Mouse (Mus musculus) urinary bladder, adult 18-20 months (tissue): ENCODE measurements around the gene Socs2.
A peak's percentile ranks its signal among the peaks of the same experiment; 100 is the strongest.

Experiments used
- DNase-seq, 2 experiments: peaks; one replicate each; pipeline ENCODE4 v3.0.0; 2022; ENCODE audit warnings: low spot score in 2 of 2, mixed read lengths in 2 of 2

The Socs2 gene

DNA sequence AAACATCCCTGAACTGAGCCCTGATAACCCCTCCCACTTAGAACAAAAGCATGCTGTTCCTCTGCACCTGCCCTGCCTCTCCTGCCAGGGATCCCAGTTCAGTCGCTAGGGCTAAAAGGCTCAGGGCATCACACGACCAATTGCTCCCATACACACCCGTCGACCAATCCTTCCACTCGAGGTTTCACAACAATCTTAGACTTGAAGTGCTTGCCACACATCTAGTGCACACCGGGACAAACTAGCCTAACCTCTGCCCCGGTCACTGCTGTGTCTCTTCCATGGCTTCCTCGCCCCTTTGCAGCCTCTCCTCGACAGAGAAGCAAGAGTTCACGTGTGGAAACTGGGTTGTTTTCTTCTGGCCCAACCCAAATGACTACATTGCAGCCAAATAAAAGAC lies 3.3 kb upstream of the Socs2 start:
- no peak for DNase-seq

- DNase-seq, result no peak
Observed at GRCm38 (mm10) chr10:95419726-95420125, 2.7 kb upstream of the Socs2 start.

GRCm38 (mm10) chr10:95418631-95419030 lies 1.7 kb upstream of the Socs2 start:
- DNase-seq, result no peak

- peak; percentile 59 to 66 for DNase-seq
Observed at GRCm38 (mm10) chr10:95417496-95418236, 686 bp upstream of the Socs2 start.

- DNase-seq, result no peak
Observed at GRCm38 (mm10) chr10:95416361-95416684, 657 bp downstream of the Socs2 start.

GRCm38 (mm10) chr10:95415533-95416360 lies 1.2 kb downstream of the Socs2 start:
- peak; percentile 18 to 65 for DNase-seq

- no peak for DNase-seq
Observed at GRCm38 (mm10) chr10:95415159-95415532, 1.8 kb downstream of the Socs2 start.

- DNase-seq, result peak in 1 of 2 experiments; percentile 38
Observed at GRCm38 (mm10) chr10:95414316-95415158, 2.4 kb downstream of the Socs2 start.

DNA sequence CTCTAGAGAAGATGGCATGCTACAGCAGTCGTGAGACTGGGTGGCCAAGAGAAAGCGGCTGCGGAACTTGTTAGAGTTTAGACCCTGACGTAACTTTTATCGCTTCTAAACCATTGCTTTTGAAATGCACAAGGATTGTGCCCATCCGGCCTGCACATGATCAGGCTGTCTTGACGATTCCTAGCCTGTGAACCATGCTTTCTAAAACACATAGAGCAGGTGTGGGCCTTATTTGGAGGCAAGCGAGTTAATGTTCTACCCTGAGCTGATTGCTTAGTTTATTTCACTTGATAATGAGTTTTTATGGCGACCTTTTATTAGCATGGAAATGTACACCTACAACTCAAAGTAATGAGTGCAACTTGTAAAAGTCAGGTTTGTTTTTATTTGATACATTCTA lies 5.8 kb downstream of the Socs2 start:
- DNase-seq, result no peak

DNA sequence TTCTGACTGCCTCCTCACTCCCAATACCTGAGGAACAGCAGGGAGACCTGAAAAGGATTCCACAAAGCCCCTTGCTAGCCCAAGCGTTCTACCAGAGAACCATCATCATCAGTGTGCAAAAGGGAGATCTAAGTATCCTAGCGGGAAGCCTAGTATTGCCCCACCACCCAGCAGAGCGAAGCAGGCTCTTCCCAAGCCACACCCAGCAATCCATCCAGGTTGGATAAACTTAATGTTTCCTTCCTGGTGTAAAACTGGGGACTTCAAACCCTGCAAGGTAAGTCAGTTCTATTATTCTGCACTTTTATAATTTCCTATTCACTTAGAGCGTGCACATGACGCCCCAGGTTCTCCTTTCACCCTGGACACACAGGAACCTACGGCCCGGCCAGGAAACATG lies 6.3 kb downstream of the Socs2 start:
- no peak for DNase-seq

DNA sequence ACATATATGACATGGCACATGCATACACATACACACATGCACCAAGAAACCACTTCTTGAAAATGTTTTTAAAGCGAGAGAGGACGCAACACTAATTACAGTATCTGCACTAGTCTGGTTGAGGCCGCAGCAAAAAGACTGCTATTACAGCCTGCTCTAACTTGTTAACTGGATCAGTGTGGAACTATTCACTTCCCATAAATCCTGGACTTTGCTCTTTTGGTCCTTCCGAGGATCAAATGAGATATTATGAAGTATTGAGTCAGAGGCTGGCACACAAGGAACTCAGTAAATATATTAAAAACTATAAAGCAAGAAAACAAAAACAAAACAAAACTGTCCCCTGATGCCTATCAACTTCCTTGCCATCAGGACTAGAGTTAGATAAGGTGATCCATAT lies 6.8 kb downstream of the Socs2 start:
- no peak for DNase-seq

DNA sequence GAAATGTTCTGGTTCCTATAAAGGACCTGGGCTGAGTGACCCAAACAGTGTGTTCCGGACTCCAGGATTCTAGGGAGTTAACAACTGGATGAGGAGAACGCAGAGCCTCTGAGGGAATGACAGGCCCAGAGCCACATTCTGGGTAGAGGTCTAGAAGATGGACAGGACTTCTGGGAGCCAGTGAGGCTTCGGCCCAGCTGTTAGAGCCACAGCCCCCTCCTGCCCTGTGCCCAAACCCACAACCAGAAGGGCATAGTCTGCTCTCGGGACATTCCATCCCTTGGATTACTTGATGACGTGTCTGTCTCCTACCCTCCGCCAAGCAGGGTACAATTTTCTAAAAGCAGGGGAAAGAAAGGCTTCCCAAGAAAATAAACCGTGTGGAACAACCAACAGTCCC lies 7.8 kb downstream of the Socs2 start:
- no peak for DNase-seq

DNA sequence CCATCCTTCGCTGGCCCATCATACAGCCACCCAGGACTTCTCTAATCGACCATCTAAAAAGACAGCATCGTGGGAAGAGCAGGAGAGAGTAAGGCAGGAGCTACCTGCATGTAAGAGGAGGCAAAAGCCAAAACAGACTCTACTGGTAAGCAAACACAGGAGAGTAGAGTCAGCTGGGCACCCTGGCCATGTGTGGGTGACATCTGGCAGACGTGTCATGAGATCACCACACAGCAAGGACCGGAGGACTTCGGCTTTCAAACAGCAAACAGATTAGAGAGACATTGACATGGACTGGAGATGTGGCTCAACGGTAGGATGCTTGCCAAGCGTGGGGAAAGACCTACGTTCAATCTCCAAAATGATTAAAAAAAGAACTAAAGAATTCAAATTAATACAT lies 8.5 kb downstream of the Socs2 start:
- DNase-seq, result no peak

GRCm38 (mm10) chr10:95407541-95408160 lies 9.3 kb downstream of the Socs2 start:
- DNase-seq, result no peak

- no peak for DNase-seq
Observed at GRCm38 (mm10) chr10:95404774-95405173, 12.2 kb downstream of the Socs2 start.

DNA sequence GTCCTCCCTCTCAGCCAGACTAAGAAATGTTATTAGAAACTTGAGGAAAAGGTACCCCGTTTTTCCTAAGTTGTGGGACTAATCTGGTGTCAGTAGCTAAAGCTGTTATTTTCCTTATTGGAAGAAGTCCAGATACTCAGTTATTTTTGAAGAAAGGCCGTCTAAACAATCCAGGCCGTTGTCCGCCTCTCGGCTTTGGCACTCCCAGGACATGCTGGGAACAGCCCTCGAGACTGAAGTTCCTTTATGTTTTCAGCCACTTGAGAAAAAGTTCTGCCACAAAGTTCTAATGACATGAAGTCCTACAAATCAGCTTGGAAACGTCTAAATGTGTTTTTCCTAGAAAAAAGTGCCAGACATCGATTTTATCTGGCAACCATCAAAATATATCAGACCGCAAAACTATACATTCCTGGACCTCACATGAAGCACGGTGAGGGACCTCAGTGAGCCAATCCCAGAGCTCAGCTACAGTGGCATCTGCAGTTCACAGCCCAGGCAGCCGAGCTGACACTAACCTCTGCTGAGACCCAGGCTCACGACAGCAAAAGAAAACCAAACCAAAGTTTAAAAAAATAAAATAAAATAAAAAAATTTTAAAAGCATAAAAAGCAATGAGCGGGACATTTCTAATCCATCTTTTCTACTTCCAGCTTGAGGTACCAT lies 17.2 kb downstream of the Socs2 start:
- no peak for DNase-seq

GRCm38 (mm10) chr10:95398489-95398888 lies 18.5 kb downstream of the Socs2 start:
- peak in 1 of 2 experiments; percentile 17 for DNase-seq

DNA sequence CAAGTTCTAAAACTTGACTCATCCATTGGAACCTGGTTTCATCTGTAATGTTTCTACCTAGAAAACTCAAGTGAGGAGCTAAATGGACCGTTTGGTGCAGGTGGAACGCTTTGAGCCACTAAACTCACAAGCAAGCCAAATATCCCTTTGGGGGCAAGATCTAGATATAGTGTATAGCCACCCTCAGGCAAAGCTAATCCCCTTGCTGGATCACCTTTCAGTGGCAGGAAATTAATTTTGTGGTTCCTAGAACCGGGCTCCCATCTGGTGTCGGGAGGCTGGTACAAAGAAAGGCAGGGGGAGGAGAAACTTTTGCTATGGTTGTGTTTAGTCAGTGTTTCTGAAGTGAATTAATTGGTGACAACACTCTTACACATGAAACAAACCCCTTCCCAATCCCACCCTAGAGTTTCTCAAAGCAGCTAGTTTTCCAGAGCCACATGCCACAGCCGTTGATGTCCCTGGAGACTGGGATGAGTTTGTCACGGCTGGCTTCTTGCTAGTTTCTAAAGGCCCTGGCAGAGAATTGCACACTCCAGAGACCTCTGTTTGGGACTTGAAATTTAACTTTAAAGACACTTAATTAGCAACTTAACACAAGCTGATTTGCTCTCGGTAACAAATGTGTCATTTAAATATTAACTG lies 19.7 kb downstream of the Socs2 start:
- DNase-seq, result no peak

DNA sequence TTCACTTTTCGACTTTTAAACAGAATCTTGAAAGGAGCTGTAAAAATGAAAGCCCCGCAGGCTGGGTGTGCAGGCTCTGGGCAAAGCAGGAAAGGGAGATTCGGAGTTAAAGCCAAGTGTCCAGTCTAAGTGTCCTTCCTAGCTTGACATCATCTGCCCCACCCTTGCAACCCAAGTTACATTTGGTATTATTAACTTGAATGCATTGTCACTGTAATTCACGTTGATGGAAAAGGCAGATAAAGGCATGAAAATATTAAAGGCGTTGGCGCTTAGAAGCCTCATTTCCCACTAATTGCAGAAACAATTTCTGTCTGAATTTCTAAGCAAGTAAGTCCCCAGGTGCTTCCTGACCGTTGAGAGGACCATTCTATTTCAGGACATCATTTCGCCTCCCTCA lies 20.6 kb downstream of the Socs2 start:
- DNase-seq, result no peak

GRCm38 (mm10) chr10:95394819-95395812 lies 21.9 kb downstream of the Socs2 start:
- peak in 1 of 2 experiments; percentile 19 for DNase-seq
